Mouse (Mus musculus) 3T3-L1 (cell line): Measurements from ENCODE around the gene Susd4.

Source experiments
- DNase-seq: peaks from one replicate; pipeline ENCODE4 v3.0.0-alpha.2; 2015; ENCODE audit warnings: low read depth, low spot score

The Susd4 gene

DNA sequence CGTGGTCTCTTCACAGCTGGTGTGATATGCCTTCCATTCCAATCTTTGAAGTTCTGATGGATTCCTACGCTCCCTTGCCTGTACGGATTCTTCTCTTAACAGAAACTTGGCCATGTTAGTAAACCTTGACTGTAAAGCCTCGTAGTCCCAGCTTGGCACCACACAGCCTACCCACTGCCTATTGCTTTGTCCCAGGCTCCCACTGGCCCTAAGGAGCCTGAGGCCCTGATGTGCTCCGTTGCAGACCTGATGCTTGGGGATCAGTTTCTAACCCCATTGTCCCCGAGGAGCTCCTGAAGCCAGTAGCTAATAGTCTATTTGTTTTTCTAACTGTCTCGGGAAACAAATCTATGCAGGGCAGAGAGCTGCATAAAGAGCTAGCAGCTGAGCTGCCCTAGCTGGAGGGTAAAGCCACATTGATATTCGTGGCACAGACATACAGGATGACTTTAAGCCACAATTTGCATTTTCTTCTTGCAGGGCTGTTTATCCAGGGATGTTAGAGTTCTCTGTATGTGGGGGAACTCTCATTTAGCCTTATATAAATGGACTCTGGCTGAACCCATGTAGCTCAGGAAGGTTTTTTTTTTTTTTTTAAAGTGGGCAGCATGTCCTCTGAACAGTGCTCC lies 155.2 kb downstream of the Susd4 start:
- no peak for DNase-seq

DNA sequence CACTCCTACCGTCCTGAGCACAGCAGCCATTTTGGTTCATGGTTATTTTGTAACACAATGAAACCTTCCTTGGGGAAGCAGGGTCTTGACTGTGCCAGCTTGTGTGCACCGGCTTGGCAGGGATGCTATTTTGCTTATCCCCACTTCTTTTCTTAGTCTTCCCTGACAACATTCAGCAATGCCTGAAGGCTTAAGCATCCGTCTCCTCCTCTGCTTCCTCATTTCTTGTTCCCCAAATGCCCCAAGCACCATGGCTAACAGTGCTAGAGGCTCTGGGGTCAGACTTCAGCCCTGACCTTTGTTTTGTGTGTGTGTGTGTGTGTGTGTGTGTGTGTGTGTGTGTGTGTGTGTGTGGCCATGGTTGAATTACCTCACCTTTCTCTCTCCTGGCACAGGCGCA lies 159.2 kb downstream of the Susd4 start:
- no peak for DNase-seq

DNA sequence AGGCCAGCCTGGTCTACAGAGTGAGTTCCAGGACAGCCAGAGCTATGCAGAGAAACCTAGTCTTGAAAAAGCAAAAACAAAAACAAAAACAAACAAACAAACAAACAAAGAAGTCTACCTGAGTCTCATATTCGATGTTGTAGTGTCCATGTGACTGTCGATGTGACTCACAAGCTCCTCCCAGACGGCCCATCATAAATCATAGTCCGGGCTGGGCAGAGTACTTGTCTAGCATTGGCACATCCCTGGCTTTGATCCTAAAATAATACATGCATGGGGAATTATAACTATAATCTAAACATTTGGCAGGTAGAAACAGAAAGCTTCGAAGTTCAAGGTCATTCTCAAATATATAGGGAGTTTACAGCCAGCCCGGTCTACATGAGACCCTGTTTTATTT lies 162.8 kb downstream of the Susd4 start:
- peak; percentile 52 for DNase-seq

DNA sequence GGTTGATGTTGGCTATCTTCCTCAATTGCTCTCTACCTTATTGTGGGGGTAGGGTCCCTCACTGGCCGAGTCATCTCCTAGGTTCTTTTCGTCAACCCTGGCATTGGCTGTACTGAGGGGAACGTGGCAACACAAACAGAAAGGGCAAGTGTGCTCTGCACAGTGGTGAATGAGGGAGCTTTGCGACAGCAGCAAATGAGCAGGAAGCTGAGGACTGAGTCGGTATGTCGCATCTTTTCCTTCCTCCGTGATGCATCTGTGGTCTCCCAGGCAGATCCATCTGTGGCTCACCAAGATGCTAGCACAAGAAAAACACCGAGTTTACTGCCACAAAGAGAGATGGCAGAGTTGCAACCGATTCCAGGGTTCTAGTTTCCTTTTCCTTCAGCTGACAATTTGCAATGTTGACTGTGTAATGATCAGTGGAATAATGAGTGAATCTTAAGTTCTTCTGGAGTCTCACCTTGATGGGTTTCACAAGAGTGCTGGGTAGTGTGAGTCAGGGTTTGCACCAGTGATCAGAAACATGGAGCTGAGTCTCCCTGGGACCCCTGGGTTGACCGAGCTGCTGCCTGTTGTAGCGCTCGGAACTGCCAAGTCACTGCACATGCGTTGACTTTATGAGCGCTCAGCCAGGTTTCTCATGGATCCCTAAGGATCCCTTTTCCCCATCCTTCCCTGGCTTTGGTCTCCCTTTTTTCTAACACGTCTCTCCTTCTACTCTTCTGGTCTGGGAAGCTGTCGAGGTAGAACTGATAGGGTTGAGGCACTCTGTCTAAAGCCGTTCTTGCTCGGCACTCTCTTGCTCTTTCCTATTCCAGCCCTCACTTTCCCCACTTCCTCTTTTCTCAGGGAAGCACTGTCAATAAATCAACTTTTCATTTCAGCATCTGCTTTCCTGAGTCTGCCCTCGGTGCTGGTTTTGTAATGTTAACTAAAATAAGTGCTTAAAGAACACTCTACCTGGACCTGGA lies 164.5 kb downstream of the Susd4 start:
- no peak for DNase-seq

DNA sequence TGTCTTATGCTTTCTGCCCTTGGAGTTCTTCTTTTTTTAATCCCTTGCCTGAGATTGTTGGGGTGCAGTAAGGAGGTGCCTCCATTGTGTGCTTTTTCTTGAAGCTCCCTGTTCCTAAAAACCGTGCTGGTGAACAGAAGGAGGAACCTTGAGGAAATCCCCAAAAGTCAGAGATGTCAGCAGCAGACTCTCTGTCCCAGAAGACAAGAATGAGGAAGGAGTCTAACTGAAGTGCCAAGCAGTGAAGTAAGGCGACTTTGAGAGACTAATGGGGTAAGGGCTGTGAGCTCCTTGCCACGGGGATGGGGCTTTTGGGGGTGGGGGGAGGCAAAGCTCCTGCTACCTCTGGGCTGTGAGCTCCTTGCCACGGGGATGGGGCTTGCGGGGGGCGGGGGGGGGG lies 171.8 kb downstream of the Susd4 start:
- no peak for DNase-seq

DNA sequence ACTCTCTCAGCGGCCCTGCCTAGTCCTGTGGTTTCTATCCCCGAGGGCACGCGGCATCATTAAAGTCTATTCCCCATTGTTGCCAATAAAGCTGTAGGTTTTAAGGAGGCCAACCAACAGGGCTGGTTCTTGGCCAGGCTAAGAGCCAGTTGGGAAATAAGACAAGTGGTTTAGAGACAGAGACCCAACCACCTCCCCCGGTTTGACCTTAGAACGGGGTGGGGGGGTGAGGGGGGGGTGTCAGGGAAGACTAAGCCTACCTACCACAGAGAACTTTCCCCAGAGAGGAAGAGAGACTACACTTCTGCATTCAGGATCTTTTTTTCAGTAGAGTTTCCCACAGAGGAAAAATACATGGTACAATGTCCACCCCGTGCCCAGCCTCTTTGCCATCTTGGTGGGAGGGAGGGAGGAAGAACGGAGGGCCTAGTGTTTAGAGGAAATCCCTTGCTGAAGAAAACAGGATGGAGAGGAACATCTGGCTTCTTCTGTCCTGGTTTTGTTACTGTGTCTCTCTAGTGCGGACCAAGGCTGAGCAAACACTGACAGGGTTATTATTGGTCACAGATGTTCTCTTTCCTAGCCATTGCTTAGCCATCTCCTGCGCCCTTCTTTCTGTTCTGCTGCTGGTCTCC lies 173.9 kb downstream of the Susd4 start:
- DNase-seq: no peak

DNA sequence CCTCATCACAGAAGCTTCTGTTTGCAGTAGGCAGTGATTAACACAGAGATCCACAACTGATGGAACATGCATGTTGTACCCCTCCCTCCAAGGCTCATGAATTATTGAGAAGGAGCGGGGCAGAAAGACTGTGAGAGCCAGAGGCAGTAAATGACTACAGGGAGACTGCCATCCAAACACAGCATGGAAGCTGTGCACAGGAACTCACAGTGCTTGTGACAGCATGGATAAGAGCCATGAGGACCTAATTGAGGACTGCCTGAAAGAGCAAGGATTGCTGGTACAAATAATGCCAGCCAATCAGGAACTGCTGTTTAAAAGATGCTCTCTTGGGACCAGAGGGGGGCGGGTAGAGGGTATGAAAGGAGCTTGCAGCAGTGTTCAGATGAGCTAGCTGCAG lies 178.3 kb downstream of the Susd4 start:
- DNase-seq: no peak

DNA sequence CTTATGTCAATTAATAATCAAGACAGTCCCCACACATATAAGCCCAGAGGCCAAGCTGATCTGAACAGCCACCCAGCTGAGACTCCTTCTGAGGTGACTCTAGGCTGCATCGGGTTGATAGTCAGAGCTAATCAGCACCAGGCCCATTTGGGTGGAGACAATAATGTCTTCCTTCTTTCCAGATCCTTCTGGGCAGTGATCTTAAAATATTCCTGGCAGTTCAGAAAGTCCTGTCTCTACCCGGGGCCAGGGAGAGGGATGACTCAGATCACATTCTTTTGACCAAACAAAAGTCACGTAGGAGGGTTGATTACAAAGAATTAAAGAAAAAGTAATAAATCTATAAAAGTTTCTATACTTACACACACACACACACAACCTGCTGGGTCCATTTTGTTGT lies 180.3 kb downstream of the Susd4 start:
- DNase-seq: peak; percentile 71

DNA sequence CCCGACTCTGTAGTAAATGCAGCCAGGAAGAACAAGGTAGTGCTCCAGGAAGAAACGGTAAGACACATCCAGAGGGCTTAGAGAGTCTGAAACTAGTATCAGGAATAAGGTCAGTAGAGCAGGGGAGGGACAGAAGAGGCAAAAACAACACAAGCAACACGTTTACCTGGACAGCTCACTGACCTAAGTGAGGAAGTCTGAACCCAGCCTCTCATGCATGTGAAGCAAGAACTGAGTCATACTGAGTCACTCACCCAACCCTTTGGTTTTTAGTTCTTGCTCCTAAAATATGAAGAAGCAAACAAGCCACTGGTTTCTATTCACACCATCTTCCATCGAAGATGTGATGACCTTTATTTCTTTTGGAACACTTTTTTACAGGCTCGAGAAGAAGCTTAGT lies 181.0 kb downstream of the Susd4 start:
- peak; percentile 84 for DNase-seq

DNA sequence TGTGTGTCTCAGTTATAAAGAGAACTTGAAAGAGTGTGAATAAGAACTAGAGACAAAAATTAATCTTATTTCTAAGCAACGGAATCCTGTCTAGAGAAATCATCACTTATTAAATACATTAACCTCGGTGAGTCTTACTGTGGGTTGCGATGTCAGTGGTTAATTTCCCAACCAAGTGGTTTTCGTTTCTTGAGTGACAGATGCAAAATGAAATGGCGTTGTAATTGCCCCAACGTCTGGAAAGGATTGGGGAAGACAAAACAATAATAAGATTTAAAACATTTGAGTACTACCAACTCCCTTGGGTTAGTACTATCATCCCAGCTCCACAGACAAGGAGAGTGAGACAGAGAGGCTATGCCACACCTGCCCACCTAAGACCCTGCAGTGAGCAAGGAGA lies 181.9 kb downstream of the Susd4 start:
- no peak for DNase-seq
